Mouse (Mus musculus) forebrain, embryonic 13.5 days (tissue): ENCODE results near the gene Creld2. TPM values are rescaled to one million over a fixed set of nuclear protein-coding genes. Genes with fewer than 3 reads are reported as not detected.
A peak's percentile ranks its signal among the peaks of the same experiment; 100 is the strongest.

Source experiments
- ATAC-seq: fragments of 200-750 bp; cut with Nextera tagmentation; 2 replicates; pipeline ENCODE4 v1.8.0; 2017
- H3K27ac ChIP-seq: fragments of 300-500 bp; sonication (generic); 2 replicates; pipeline ENCODE4 v1.5.1; 2015; ENCODE audit warnings: inconsistent platforms, mild to moderate bottlenecking, moderate library complexity
- H3K27me3 ChIP-seq: fragments of 300-500 bp; sonication (generic); 2 replicates; pipeline ENCODE4 v1.6.1; 2015; ENCODE audit warnings: mild to moderate bottlenecking, inconsistent platforms
- H3K36me3 ChIP-seq: fragments of 300-500 bp; sonication (generic); 2 replicates; pipeline ENCODE4 v1.6.1; 2015; ENCODE audit warnings: mild to moderate bottlenecking, inconsistent platforms; ENCODE audit not compliant: poor library complexity, severe bottlenecking
- H3K4me1 ChIP-seq: fragments of 300-500 bp; sonication (generic); 2 replicates; pipeline ENCODE4 v1.6.1; 2015; ENCODE audit warnings: inconsistent platforms
- H3K4me2 ChIP-seq: fragments of 300-500 bp; sonication (generic); 2 replicates; pipeline ENCODE4 v1.6.1; 2015; ENCODE audit warnings: inconsistent platforms, mild to moderate bottlenecking, moderate library complexity
- H3K4me3 ChIP-seq: fragments of 300-500 bp; sonication (generic); 2 replicates; pipeline ENCODE4 v1.5.1; 2015; ENCODE audit warnings: mild to moderate bottlenecking, inconsistent platforms
- H3K9ac ChIP-seq: fragments of 300-500 bp; sonication (generic); 2 replicates; pipeline ENCODE4 v1.6.1; 2015; ENCODE audit warnings: mild to moderate bottlenecking, inconsistent platforms
- H3K9me3 ChIP-seq: fragments of 300-500 bp; sonication (generic); replicated peaks from 2 replicates; pipeline ENCODE4 v1.6.1; 2016; ENCODE audit warnings: inconsistent platforms
- WGBS: fragments of 180-500 bp; shearing (Covaris S2); methylation state at CpG from one replicate; pipeline ENCODE4 v1.1.7; 2015; 5-methylcytosine and 5-hydroxymethylcytosine counted together
- polyA plus RNA-seq: library from polyadenylated mRNA; unstranded; fragments of >200 nt; fragmentation: Nextera tagmentation; extraction: Ambion mirVana; gene quantifications from 2 replicates; pipeline ENCODE4 v1.2.1, GENCODE M21; 2015

Creld2 gene
- polyA plus RNA-seq, 1 experiment from 2014 or later: 63.6 TPM

GRCm38 (mm10) chr15:88831482-88831881, 12.0 kb downstream of the Creld2 start:
- Histone ChIP-seq H3K9ac (no peak overlapping the region), H3K9me3 (no peaks in the 10 kb centered on the region), H3K4me3 (no peak overlapping the region), H3K27ac (no peak overlapping the region), H3K27me3 (no peaks in the 10 kb centered on the region), H3K4me2 (no peak overlapping the region), H3K4me1 (0 out of 2 replicates have a peak, but pooled peaks cover 4% of the 10 kb centered on the region), H3K36me3 (peaks cover 14% of the 10 kb centered on the region)
- WGBS: 66% methylated on average over 5 of the region's 5 CpGs
- no peak for ATAC-seq

DNA sequence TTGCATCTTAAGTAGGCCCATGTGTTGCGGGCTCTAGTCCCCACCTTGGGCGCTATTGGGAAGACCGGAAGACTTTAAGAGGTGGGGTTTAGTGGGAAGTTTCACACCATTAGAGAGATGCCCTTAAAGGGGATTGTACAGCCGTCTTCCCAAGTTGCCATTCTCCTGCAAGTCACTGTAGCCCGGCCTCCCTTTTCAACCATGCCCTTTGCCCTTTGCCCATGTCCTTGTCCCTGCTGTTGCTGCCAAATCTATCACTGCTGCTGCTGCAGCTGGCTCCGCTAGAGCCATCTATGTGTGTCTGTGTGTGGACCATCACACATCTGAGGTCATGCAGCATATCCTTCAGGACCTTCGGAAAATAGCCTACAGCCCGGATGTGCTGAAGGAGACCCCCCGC, 13.1 kb downstream of the Creld2 start:
- Histone ChIP-seq H3K27me3 (no peaks in the 10 kb centered on the region), H3K4me3 (no peak overlapping the region), H3K9ac (no peak overlapping the region), H3K36me3 (0 out of 2 replicates have a peak, but pooled peaks cover 3% of the 10 kb centered on the region), H3K9me3 (no peaks in the 10 kb centered on the region), H3K4me1 (peaks cover 10% of the 10 kb centered on the region), H3K4me2 (no peak overlapping the region), H3K27ac (no peak overlapping the region)
- no peak for ATAC-seq
- 86% methylated on average over 9 of the region's 9 CpGs for WGBS

GRCm38 (mm10) chr15:88836031-88836430, 16.6 kb downstream of the Creld2 start:
- H3K4me3 ChIP-seq: no peak overlapping the region
- no peak overlapping the region for H3K27ac ChIP-seq
- no peaks in the 10 kb centered on the region for H3K9me3 ChIP-seq
- ATAC-seq: no peak
- H3K9ac ChIP-seq: no peak overlapping the region
- 80% methylated on average over 6 of the region's 6 CpGs for WGBS
- no peaks in the 10 kb centered on the region for H3K27me3 ChIP-seq
- H3K36me3 ChIP-seq: no peaks in the 10 kb centered on the region
- peaks cover 31% of the 10 kb centered on the region for H3K4me1 ChIP-seq
- no peak overlapping the region for H3K4me2 ChIP-seq

GRCm38 (mm10) chr15:88836571-88836970, 17.1 kb downstream of the Creld2 start:
- 87% methylated on average over 5 of the region's 5 CpGs for whole genome bisulfite sequencing
- H3K4me3 ChIP-seq: no peak overlapping the region
- H3K9ac ChIP-seq: peak overlapping the region; percentile 21; the same call in 1 of the 2 replicates

DNA sequence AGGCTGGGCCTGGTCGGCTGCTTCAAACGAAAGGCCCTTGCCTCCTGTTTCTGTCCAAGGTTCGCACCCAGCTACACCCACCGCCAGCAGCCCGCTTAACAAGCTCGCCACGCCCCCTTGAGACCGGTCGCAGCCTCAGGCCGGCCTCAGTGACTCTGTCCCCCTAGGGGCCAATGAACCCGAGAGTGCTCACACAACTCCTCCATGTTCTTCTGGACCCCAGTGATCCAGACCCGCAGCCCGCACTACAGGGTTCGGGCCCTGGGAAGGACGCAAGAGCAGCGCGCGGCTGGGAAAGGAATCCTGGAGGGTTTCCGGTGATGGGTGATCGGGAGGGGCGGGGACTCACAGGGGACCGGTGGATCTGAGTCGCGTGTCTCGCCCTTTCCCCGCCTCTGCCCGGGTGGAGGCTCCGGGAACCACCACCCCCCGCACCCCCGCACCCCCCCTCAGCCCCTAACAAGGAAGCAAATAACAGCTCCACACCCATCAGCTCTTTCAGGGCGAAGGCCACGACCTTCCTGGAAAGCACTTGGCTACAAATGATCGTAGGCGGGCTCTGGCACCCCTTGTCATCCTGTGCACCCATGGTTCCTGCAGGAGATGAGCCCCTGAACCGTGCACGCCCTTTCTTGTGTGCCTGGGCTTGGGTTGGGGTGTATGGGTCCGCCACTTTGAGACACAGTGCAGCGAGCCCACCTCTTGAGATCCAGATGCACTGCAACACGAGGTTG, 17.9 kb downstream of the Creld2 start:
- Histone ChIP-seq H3K4me1 (peaks cover 26% of the 10 kb centered on the region), H3K36me3 (no peaks in the 10 kb centered on the region), H3K27ac (peak overlapping the region; percentile 14; the same call in 1 of the 2 replicates), H3K9me3 (no peaks in the 10 kb centered on the region), H3K4me2 (peak overlapping the region; percentile 81), H3K9ac (peak overlapping the region; percentile 65), H3K4me3 (peak overlapping the region; percentile 48), H3K27me3 (no peaks in the 10 kb centered on the region)
- under 1% methylated on average over 39 of the region's 39 CpGs for WGBS
- ATAC-seq: peak; percentile 70

More at GRCm38 (mm10) chr15:88836571-88836970, 17.1 kb downstream of the Creld2 start:
- H3K4me2 ChIP-seq: peak overlapping the region; percentile 81; the same call in 1 of the 2 replicates
- H3K27me3 ChIP-seq: no peaks in the 10 kb centered on the region
- peaks cover 29% of the 10 kb centered on the region for H3K4me1 ChIP-seq
- ATAC-seq: 0 out of 2 replicates have a peak, but pooled peaks have one; percentile 1
- H3K9me3 ChIP-seq: no peaks in the 10 kb centered on the region
- no peaks in the 10 kb centered on the region for H3K36me3 ChIP-seq
- H3K27ac ChIP-seq: no peak overlapping the region

- H3K36me3 ChIP-seq: no peaks in the 10 kb centered on the region
- WGBS: 1% methylated on average over 11 of the region's 11 CpGs
- H3K27me3 ChIP-seq: no peaks in the 10 kb centered on the region
- peak overlapping the region; percentile 48 for H3K4me3 ChIP-seq
- peaks cover 26% of the 10 kb centered on the region for H3K4me1 ChIP-seq
- peak overlapping the region; percentile 65 for H3K9ac ChIP-seq
- no peak for ATAC-seq
- H3K27ac ChIP-seq: peak overlapping the region; percentile 14; the same call in 1 of the 2 replicates
- H3K4me2 ChIP-seq: peak overlapping the region; percentile 81
- no peaks in the 10 kb centered on the region for H3K9me3 ChIP-seq
These were observed 18.5 kb downstream of the Creld2 start for GRCm38 (mm10) chr15:88837977-88838376.

- peak overlapping the region; percentile 57 for H3K27ac ChIP-seq
- H3K9ac ChIP-seq: peak overlapping the region; percentile 21; the same call in 1 of the 2 replicates
These were observed 19.8 kb downstream of the Creld2 start for GRCm38 (mm10) chr15:88839271-88839670.

DNA sequence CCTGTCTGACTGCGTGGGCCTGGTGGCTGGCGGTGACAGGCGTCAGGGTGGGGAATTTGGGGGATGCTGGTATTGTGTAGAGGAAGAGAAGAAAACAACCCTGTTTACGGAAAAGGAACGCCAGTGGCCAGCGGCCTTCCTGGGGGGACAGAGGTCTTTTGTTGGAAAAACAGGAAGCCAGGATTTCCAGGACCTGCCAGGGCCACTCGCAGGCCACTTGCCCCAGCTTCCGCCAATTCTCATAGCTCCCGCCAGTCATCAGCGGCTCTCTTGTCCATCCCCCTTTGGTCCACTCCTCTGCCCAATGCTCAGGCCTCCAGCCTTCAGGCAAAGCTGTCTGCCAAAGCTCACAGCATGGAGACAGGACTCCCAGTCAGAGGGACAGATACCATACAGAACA, 20.7 kb downstream of the Creld2 start:
- Histone ChIP-seq H3K27ac (peak overlapping the region; percentile 55), H3K4me2 (no peak overlapping the region), H3K27me3 (no peaks in the 10 kb centered on the region), H3K9me3 (no peaks in the 10 kb centered on the region), H3K4me3 (no peak overlapping the region), H3K9ac (peak overlapping the region; percentile 13; the same call in 1 of the 2 replicates), H3K4me1 (peaks cover 30% of the 10 kb centered on the region), H3K36me3 (no peaks in the 10 kb centered on the region)
- WGBS: 62% methylated on average over 10 of the region's 10 CpGs
- no peak for ATAC-seq

More at GRCm38 (mm10) chr15:88839271-88839670, 19.8 kb downstream of the Creld2 start:
- peak overlapping the region; percentile 20 for H3K4me2 ChIP-seq
- 18% methylated on average over 9 of the region's 9 CpGs for WGBS
- ATAC-seq: peak; percentile 76; the same call in 1 of the 2 replicates
- no peaks in the 10 kb centered on the region for H3K9me3 ChIP-seq
- H3K4me3 ChIP-seq: no peak overlapping the region
- H3K27me3 ChIP-seq: no peaks in the 10 kb centered on the region
- H3K36me3 ChIP-seq: no peaks in the 10 kb centered on the region
- peaks cover 30% of the 10 kb centered on the region for H3K4me1 ChIP-seq

DNA sequence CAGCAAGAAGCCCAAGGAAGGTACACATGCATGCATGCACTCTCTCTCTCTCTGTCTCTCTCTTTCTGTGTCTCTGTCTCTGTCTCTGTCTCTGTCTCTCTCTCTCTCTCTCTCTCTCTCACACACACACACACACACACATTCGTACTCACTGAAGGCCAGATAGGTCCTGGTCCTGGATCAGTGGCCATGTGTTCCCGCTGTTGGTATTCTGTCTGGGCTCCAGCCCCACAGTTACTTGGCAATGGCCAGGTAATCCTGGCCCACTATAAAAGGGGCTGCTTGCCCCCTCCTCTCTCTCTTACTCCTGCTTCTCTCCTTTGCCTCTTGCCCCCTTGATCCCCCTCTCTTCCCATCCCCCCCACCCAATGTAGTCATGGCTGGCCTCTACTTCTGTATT, 21.7 kb downstream of the Creld2 start:
- H3K36me3 ChIP-seq: no peaks in the 10 kb centered on the region
- WGBS: 95% methylated on average over 2 of the region's 2 CpGs
- H3K27ac ChIP-seq: no peak overlapping the region
- H3K9me3 ChIP-seq: no peaks in the 10 kb centered on the region
- ATAC-seq: no peak
- H3K27me3 ChIP-seq: no peaks in the 10 kb centered on the region
- H3K4me1 ChIP-seq: peaks cover 30% of the 10 kb centered on the region
- no peak overlapping the region for H3K4me2 ChIP-seq
- H3K4me3 ChIP-seq: no peak overlapping the region
- no peak overlapping the region for H3K9ac ChIP-seq

GRCm38 (mm10) chr15:88841580-88842299, 22.3 kb downstream of the Creld2 start:
- 85% methylated on average over 3 of the region's 3 CpGs for WGBS
- Histone ChIP-seq H3K27ac (no peak overlapping the region), H3K9ac (no peak overlapping the region), H3K36me3 (no peaks in the 10 kb centered on the region), H3K9me3 (no peaks in the 10 kb centered on the region), H3K27me3 (no peaks in the 10 kb centered on the region), H3K4me3 (no peak overlapping the region), H3K4me1 (peaks cover 30% of the 10 kb centered on the region), H3K4me2 (no peak overlapping the region)
- ATAC-seq: no peak

GRCm38 (mm10) chr15:88842300-88842673, 22.8 kb downstream of the Creld2 start:
- peaks cover 27% of the 10 kb centered on the region for H3K4me1 ChIP-seq
- H3K27ac ChIP-seq: no peak overlapping the region
- no peaks in the 10 kb centered on the region for H3K36me3 ChIP-seq
- no peak overlapping the region for H3K9ac ChIP-seq
- no peak overlapping the region for H3K4me3 ChIP-seq
- no peak for ATAC-seq
- 85% methylated on average over 3 of the region's 3 CpGs for WGBS
- H3K27me3 ChIP-seq: no peaks in the 10 kb centered on the region
- H3K4me2 ChIP-seq: no peak overlapping the region
- no peaks in the 10 kb centered on the region for H3K9me3 ChIP-seq

DNA sequence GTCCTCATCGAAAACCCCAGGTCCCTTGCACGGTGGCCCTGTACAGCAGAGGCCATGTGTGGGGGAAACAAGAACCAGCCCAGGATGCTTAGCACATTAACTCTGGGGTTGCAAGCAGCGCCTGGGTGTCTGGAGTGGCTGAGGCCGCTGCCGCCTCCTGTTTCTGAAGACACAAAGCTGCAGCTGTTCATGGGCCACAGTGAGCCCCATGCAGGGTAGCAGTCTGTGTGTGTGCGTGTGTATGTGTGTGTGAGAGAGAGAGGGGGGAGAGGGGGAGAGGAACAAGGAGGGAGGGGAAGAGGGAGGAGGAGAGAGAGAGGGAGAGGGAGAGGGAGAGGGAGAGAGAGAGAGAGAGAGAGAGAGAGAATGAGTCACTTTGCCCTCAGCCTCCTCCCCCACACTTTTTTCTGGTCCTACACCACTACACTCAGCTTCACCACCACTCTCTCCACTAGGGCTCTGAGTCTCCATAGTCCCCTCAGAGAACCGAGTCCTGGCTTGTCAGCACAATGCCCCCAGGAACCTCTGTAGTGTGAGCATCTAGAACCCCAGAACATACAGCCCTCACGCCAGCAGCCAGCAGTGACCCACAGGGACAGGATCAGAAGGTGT, 24.1 kb downstream of the Creld2 start:
- peak; percentile 44; the same call in 1 of the 2 replicates for ATAC-seq
- Histone ChIP-seq H3K4me3 (no peak overlapping the region), H3K27ac (0 out of 2 replicates have a peak overlapping the region, but pooled peaks have one; percentile 35), H3K27me3 (no peaks in the 10 kb centered on the region), H3K4me1 (peaks cover 18% of the 10 kb centered on the region), H3K4me2 (no peak overlapping the region), H3K9ac (no peak overlapping the region), H3K9me3 (no peaks in the 10 kb centered on the region), H3K36me3 (no peaks in the 10 kb centered on the region)
- 41% methylated on average over 8 of the region's 8 CpGs for WGBS
